Mouse (Mus musculus) small intestine, adult 2 months (tissue): Measurements from ENCODE around the gene Cend1. TPM values are rescaled to one million over a fixed set of nuclear protein-coding genes. Genes with fewer than 3 reads are reported as not detected.
A peak's percentile ranks its signal among the peaks of the same experiment; 100 is the strongest.

ENCODE experiments used
- H3K27ac ChIP-seq: fragments of 200-500 bp; 2 replicates; pipeline ENCODE4 v1.5.1; 2012; ENCODE audit warnings: low read depth, low read length, control low read depth, inconsistent platforms; ENCODE audit not compliant: insufficient read depth
- H3K27me3 ChIP-seq: fragments of 200-500 bp; 2 replicates; pipeline ENCODE4 v1.6.1; 2012; ENCODE audit warnings: mild to moderate bottlenecking, moderate library complexity, low read length, inconsistent platforms; ENCODE audit not compliant: control insufficient read depth, insufficient read depth
- H3K36me3 ChIP-seq: fragments of 200-500 bp; 2 replicates; pipeline ENCODE4 v1.6.1; 2012; ENCODE audit warnings: mild to moderate bottlenecking, low read length, control low read depth, inconsistent platforms; ENCODE audit not compliant: control insufficient read depth, insufficient read depth
- H3K4me1 ChIP-seq: fragments of 200-500 bp; 2 replicates; pipeline ENCODE4 v1.6.1; 2012; ENCODE audit warnings: low read length, inconsistent platforms, mixed read lengths; ENCODE audit not compliant: control insufficient read depth, insufficient read depth, insufficient read length
- H3K4me3 ChIP-seq: fragments of 200-500 bp; 2 replicates; pipeline ENCODE4 v1.5.1; 2012; ENCODE audit warnings: low read depth, mild to moderate bottlenecking, control low read depth, inconsistent platforms, low read length, moderate library complexity
- CTCF ChIP-seq: fragments of 200-500 bp; IDR thresholded peaks from 2 replicates; pipeline ENCODE4 v1.5.1; 2012; ENCODE audit warnings: low read depth, mild to moderate bottlenecking, control low read depth, inconsistent platforms, low read length, moderate library complexity, mixed read lengths; ENCODE audit not compliant: insufficient replicate concordance, insufficient read length; ENCODE audit errors: extremely low read depth
- POLR2A ChIP-seq: fragments of 200-500 bp; IDR thresholded peaks from 2 replicates; pipeline ENCODE4 v1.6.1; 2012; ENCODE audit warnings: low read depth, mild to moderate bottlenecking, control low read depth, inconsistent platforms, low read length, moderate library complexity
- WGBS: fragments of 180-500 bp; shearing (Covaris S2); methylation state at CpG from one replicate; pipeline ENCODE4 v1.1.7; 2018; 5-methylcytosine and 5-hydroxymethylcytosine counted together
- polyA plus RNA-seq: library from polyadenylated mRNA; depleted of rRNA; stranded (reverse); fragments of >200 nt; gene quantifications from 2 replicates; pipeline ENCODE4 v1.2.3, GENCODE M21; 2012

The Cend1 gene
- polyA plus RNA-seq, 1 experiment, result 1.0 TPM

DNA sequence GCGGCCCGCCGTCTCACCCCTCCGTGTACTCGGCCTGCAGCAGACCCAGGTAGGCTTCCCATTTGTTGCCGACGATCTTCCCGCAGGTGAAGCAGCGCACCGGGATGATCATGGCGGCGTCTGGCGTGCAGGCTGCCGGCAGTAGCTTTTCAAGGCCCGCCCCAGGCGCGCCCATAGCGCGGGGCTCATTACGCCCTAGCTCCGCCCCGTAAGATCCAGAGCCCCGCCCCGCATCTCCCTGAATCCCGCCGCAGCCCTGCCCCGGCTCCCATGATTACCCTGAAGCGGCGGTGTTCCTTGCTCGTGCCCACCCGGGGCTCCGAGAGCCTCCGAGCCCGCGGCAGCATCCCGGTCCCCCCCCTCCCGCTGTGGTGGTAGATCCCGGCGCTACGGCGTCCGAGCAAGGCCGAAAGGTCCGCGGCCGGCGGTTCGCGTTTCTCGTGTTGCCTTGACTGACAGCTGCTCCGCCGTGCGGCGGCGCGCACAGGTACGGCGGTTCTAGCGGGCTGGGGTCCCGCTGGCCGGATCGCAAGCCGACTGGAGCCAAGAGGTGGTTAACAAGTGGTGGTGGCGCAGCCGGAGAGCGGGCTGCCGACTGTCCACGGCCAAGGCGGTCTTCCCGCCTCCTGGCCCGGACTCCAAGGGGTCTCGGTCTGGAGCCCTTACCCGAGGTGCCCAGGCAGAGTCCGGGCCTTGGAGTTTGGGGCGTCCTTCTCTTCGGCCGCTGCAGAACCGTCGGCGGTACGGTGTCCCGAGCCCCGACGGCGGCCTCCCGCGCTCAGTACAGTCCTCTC is 45.9 kb upstream of the Cend1 start, which contains the start of the genes Polr2l and Tspan4:
TSS of gene Polr2l (minus strand) at position 122 of the 794 bp plus-strand sequence.
TSS of gene Tspan4 (plus strand) at position 230 of the 794 bp plus-strand sequence.
- peak within 1 kb of the TSS; percentile 89 for H3K4me3 ChIP-seq
- no peak for TF ChIP-seq CTCF
- peak; percentile 68 for TF ChIP-seq POLR2A
- H3K27me3 ChIP-seq, result no peaks in the 10 kb centered on the region

DNA sequence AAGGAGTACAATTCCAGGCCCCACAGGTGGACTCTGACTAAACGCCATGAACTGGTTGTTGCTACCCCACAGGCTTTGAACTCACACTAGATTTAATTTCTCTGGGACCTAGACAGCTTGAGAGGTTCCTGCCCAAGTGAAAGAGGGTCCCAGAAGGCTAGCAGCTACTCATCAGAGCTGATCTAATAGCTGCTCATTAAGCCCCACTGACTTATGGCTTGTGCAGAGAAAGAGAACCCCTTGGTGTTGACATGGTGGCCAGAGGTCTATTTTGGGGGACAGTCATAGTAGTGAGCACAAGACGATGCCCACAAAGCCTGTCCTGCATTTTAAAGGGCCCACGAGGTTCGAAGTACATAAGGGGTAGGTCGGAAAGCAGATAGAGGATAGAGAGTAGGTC is 44.9 kb upstream of the Cend1 start:
- H3K4me3 ChIP-seq, result peak overlapping the region; percentile 89
- H3K4me1 ChIP-seq, result peaks cover 26% of the 10 kb centered on the region
- H3K27ac ChIP-seq, result no peak overlapping the region
- WGBS, result under 1% methylated on average over 5 of the region's 5 CpGs
- H3K27me3 ChIP-seq, result no peaks in the 10 kb centered on the region
- TF ChIP-seq CTCF (no peak), POLR2A (no peak)
- H3K36me3 ChIP-seq, result peaks cover 27% of the 10 kb centered on the region

More for the DNA sequence above, 45.9 kb upstream of the Cend1 start, which contains the start of the genes Polr2l and Tspan4:
- peaks cover 22% of the 10 kb centered on the region for H3K4me1 ChIP-seq
- under 1% methylated on average over 86 of the region's 87 CpGs for WGBS
- peak within 1 kb of the TSS; percentile 72 for H3K27ac ChIP-seq
- H3K36me3 ChIP-seq, result peaks cover 21% of the 10 kb centered on the region

- Histone ChIP-seq H3K27ac (no peak overlapping the region), H3K36me3 (peaks cover 27% of the 10 kb centered on the region), H3K4me1 (peaks cover 37% of the 10 kb centered on the region), H3K4me3 (no peak overlapping the region), H3K27me3 (no peaks in the 10 kb centered on the region)
- WGBS, result 91% methylated on average over 6 of the region's 6 CpGs
- TF ChIP-seq CTCF (no peak), POLR2A (no peak)
Observed at GRCm38 (mm10) chr7:141472763-141473162, 43.5 kb upstream of the Cend1 start.

GRCm38 (mm10) chr7:141472226-141472625 is 42.9 kb upstream of the Cend1 start:
- Histone ChIP-seq H3K4me3 (no peak overlapping the region), H3K27me3 (no peaks in the 10 kb centered on the region), H3K36me3 (peaks cover 27% of the 10 kb centered on the region), H3K4me1 (peaks cover 36% of the 10 kb centered on the region), H3K27ac (no peak overlapping the region)
- TF ChIP-seq POLR2A (no peak), CTCF (no peak)
- 73% methylated on average over 6 of the region's 6 CpGs for WGBS

DNA sequence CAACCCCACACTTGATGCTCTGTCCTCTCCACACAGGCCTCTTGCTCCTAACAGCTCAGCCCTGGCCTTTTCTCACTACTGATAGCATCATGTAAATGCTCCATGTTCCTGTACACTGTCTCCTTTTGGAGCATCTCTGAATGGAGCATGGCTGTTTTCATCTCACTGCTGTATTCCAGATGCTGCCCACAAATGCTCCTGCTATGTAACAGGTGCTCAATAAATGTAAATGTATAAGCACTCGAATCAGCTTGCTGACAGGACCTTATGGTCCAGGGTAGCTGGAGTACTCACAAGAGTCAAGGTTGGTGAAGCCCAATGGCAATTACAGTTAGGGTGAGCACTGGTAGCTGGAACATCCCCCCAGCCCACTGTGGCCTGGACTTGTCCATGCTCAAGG is 41.9 kb upstream of the Cend1 start:
- Histone ChIP-seq H3K27ac (no peak overlapping the region), H3K27me3 (no peaks in the 10 kb centered on the region), H3K4me3 (no peak overlapping the region), H3K4me1 (peaks cover 34% of the 10 kb centered on the region), H3K36me3 (peaks cover 27% of the 10 kb centered on the region)
- WGBS, result 79% methylated on average over 1 of the region's 1 CpGs
- TF ChIP-seq POLR2A (no peak), CTCF (no peak)

- TF ChIP-seq POLR2A, result no peak
- no peak for TF ChIP-seq CTCF
- H3K36me3 ChIP-seq, result peaks cover 27% of the 10 kb centered on the region
- peaks cover 27% of the 10 kb centered on the region for H3K4me1 ChIP-seq
- WGBS, result 94% methylated on average over 10 of the region's 10 CpGs
- H3K27ac ChIP-seq, result no peak overlapping the region
- no peak overlapping the region for H3K4me3 ChIP-seq
- no peaks in the 10 kb centered on the region for H3K27me3 ChIP-seq
Observed at GRCm38 (mm10) chr7:141470637-141470944, 41.3 kb upstream of the Cend1 start.

DNA sequence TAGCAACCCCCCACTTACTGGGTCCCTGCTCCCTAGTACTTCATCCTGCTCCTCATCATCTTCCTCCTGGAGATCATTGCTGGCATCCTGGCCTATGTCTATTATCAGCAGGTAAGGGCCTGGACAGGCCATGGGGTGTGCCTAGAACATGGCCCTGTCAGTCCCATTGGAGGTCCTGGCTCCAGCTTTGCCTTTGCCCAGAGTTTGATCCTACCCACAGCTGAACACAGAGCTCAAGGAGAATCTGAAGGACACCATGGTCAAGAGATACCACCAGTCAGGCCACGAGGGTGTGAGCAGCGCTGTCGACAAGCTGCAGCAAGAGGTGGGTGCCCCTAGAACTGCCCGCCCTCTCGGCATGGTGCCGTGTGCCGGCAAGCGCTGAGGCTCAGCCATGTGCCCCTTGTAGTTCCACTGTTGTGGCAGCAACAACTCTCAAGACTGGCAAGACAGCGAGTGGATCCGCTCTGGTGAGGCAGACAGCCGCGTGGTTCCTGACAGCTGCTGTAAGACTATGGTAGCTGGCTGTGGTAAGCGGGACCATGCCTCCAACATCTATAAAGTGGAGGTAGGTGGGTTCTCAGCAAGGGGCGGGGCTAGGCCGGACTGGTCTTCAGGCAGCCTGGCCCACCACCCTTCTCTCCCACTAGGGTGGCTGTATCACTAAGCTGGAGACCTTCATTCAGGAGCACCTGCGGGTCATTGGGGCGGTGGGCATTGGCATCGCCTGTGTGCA is 40.8 kb upstream of the Cend1 start:
- no peak for TF ChIP-seq CTCF
- TF ChIP-seq POLR2A, result no peak
- 94% methylated on average over 18 of the region's 18 CpGs for WGBS
- no peak overlapping the region for H3K27ac ChIP-seq
- peaks cover 29% of the 10 kb centered on the region for H3K4me1 ChIP-seq
- no peak overlapping the region for H3K4me3 ChIP-seq
- peaks cover 27% of the 10 kb centered on the region for H3K36me3 ChIP-seq
- no peaks in the 10 kb centered on the region for H3K27me3 ChIP-seq

DNA sequence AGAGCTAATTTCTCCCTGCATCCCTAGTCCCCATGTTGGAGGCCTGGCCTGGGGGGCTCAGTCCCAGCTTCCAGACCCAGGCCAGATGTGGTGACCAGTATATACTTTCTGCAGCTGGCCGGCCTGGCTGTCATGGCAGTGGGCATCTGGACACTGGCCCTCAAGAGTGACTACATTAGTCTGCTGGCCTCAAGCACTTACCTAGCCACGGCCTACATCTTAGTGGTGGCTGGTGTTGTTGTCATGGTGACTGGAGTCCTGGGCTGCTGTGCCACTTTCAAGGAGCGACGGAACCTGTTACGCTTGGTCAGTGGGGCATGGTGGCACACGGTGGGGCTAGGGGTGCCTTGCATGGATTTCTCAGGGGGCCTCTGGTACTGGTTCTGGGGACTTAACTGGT is 40.1 kb upstream of the Cend1 start:
- H3K4me1 ChIP-seq, result peaks cover 36% of the 10 kb centered on the region
- WGBS, result 91% methylated on average over 6 of the region's 6 CpGs

More for the DNA sequence above, 40.1 kb upstream of the Cend1 start:
- no peaks in the 10 kb centered on the region for H3K27me3 ChIP-seq
- no peak for TF ChIP-seq POLR2A
- no peak for TF ChIP-seq CTCF
- H3K4me3 ChIP-seq, result 0 out of 2 replicates have a peak overlapping the region, but pooled peaks have one; percentile 21
- H3K36me3 ChIP-seq, result peaks cover 27% of the 10 kb centered on the region
- H3K27ac ChIP-seq, result peak overlapping the region; percentile 87
